Mouse (Mus musculus) lung, postnatal 10 days (tissue): Measurements from ENCODE around the gene Ccl17.

Experiments used
- DNase-seq: peaks from one replicate; pipeline ENCODE4 v3.0.0; 2021

Ccl17 gene

GRCm38 (mm10) chr8:94810153-94810552 lies at the start of gene Ccl17:
Gene Ccl17, plus strand, starts transcription at chr8:94810453.
- no peak for DNase-seq

GRCm38 (mm10) chr8:94767035-94767434 lies 43.2 kb upstream of the Ccl17 start:
- DNase-seq = no peak

GRCm38 (mm10) chr8:94770945-94771344 lies 39.3 kb upstream of the Ccl17 start:
- peak; percentile 78 for DNase-seq

- peak; percentile 88 for DNase-seq
These were observed 38.1 kb upstream of the Ccl17 start, which contains the start of gene Cx3cl1 for GRCm38 (mm10) chr8:94771941-94772670. Gene Cx3cl1, plus strand, starts transcription at chr8:94772009.

- no peak for DNase-seq
These were observed 37.2 kb upstream of the Ccl17 start for GRCm38 (mm10) chr8:94773048-94773447.

GRCm38 (mm10) chr8:94773700-94774171 lies 36.5 kb upstream of the Ccl17 start:
- no peak for DNase-seq

GRCm38 (mm10) chr8:94774601-94775000 lies 35.7 kb upstream of the Ccl17 start:
- DNase-seq = no peak

- DNase-seq = no peak
These were observed 33.9 kb upstream of the Ccl17 start for GRCm38 (mm10) chr8:94776346-94776745.

GRCm38 (mm10) chr8:94778036-94778435 lies 32.2 kb upstream of the Ccl17 start:
- DNase-seq = peak; percentile 42

- DNase-seq = peak; percentile 69
These were observed 31.8 kb upstream of the Ccl17 start for GRCm38 (mm10) chr8:94778473-94778872.

- DNase-seq = no peak
These were observed 31.2 kb upstream of the Ccl17 start for GRCm38 (mm10) chr8:94778895-94779533.

- DNase-seq = no peak
These were observed 30.5 kb upstream of the Ccl17 start for GRCm38 (mm10) chr8:94779534-94780294.

- no peak for DNase-seq
These were observed 29.6 kb upstream of the Ccl17 start for GRCm38 (mm10) chr8:94780491-94781154.

GRCm38 (mm10) chr8:94781155-94781837 lies 29.0 kb upstream of the Ccl17 start:
- no peak for DNase-seq

- DNase-seq = no peak
These were observed 28.4 kb upstream of the Ccl17 start for GRCm38 (mm10) chr8:94781838-94782235.

GRCm38 (mm10) chr8:94783890-94784289 lies 26.4 kb upstream of the Ccl17 start:
- no peak for DNase-seq

- DNase-seq = peak; percentile 71
These were observed 24.8 kb upstream of the Ccl17 start for GRCm38 (mm10) chr8:94785247-94785985.

- no peak for DNase-seq
These were observed 24.2 kb upstream of the Ccl17 start for GRCm38 (mm10) chr8:94785995-94786595.

GRCm38 (mm10) chr8:94787524-94788501 lies 22.4 kb upstream of the Ccl17 start:
- peak; percentile 44 for DNase-seq
